Mouse (Mus musculus) liver, embryonic 13.5 days (tissue): ENCODE measurements around the gene 5730480H06Rik. TPM values are rescaled to one million over a fixed set of nuclear protein-coding genes. Genes with fewer than 3 reads are reported as not detected.

Experiments
- ATAC-seq: fragments of 200-750 bp; cut with Nextera tagmentation; 2 replicates; pipeline ENCODE4 v1.8.0; 2017; ENCODE audit warnings: low read depth, mild to moderate bottlenecking, moderate number of reproducible peaks, moderate library complexity
- DNase-seq: peaks from one replicate; pipeline ENCODE4 v3.0.0; 2022
- H3K27ac ChIP-seq: fragments of 300-500 bp; sonication (generic); 2 replicates; pipeline ENCODE4 v1.5.1; 2015; ENCODE audit warnings: moderate library complexity, mild to moderate bottlenecking, inconsistent platforms
- H3K27me3 ChIP-seq: fragments of 300-500 bp; sonication (generic); 2 replicates; pipeline ENCODE4 v1.6.1; 2015; ENCODE audit warnings: mild to moderate bottlenecking, inconsistent platforms
- H3K36me3 ChIP-seq: fragments of 300-500 bp; sonication (generic); 2 replicates; pipeline ENCODE4 v1.6.1; 2015; ENCODE audit warnings: mild to moderate bottlenecking, inconsistent platforms
- H3K4me1 ChIP-seq: fragments of 300-500 bp; sonication (generic); replicated peaks from 2 replicates; pipeline ENCODE4 v1.6.1; 2015; ENCODE audit warnings: inconsistent platforms
- H3K4me2 ChIP-seq: fragments of 300-500 bp; sonication (generic); 2 replicates; pipeline ENCODE4 v1.6.1; 2015; ENCODE audit warnings: inconsistent platforms, mild to moderate bottlenecking, moderate library complexity
- H3K4me3 ChIP-seq: fragments of 300-500 bp; sonication (generic); replicated peaks from 2 replicates; pipeline ENCODE4 v1.5.1; 2015; ENCODE audit warnings: mild to moderate bottlenecking, inconsistent platforms
- H3K9ac ChIP-seq: fragments of 300-500 bp; sonication (generic); 2 replicates; pipeline ENCODE4 v1.6.1; 2015; ENCODE audit warnings: mild to moderate bottlenecking, inconsistent platforms
- H3K9me3 ChIP-seq: fragments of 300-500 bp; sonication (generic); replicated peaks from 2 replicates; pipeline ENCODE4 v1.6.1; 2016; ENCODE audit warnings: inconsistent platforms
- WGBS: fragments of 180-500 bp; shearing (Covaris S2); methylation state at CpG from one replicate; pipeline ENCODE4 v1.1.7; 2015; ENCODE audit not compliant: insufficient replicate concordance; 5-methylcytosine and 5-hydroxymethylcytosine counted together
- polyA plus RNA-seq: library from polyadenylated mRNA; unstranded; fragments of >200 nt; fragmentation: Nextera tagmentation; extraction: Ambion mirVana; gene quantifications from 2 replicates; pipeline ENCODE4 v1.2.1, GENCODE M21; 2015

5730480H06Rik gene
- polyA plus RNA-seq, 1 experiment from 2014 or later = 8.2 TPM

DNA sequence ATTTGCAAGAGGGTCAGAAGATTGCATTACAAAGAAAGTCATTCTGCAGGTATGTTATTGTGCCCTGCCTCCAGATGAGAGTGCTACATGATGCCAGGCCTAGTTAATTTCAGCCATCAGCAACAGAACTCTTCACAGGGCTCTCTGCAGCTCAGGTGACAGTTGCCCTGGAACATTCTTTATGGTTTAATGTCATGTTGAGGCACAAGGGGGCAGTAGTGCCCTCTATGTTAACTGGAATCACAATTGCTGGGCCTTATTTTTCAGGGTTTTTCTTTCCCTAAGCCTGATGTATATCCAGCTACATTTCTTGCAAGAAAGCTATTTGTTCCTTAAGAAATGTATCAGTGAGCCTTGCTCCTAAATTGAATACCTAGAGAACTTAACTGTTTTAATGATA is 102.7 kb downstream of the 5730480H06Rik start:
- Histone ChIP-seq H3K4me1 (no peaks in the 10 kb centered on the region), H3K9me3 (no peaks in the 10 kb centered on the region), H3K27me3 (no peaks in the 10 kb centered on the region), H3K9ac (no peak overlapping the region), H3K27ac (no peak overlapping the region), H3K36me3 (no peaks in the 10 kb centered on the region), H3K4me3 (no peak overlapping the region), H3K4me2 (no peak overlapping the region)
- DNase-seq (no peak), ATAC-seq (no peak)

- H3K4me3 ChIP-seq = no peak overlapping the region
- no peaks in the 10 kb centered on the region for H3K9me3 ChIP-seq
- H3K9ac ChIP-seq = no peak overlapping the region
- no peaks in the 10 kb centered on the region for H3K27me3 ChIP-seq
- ATAC-seq (no peak), DNase-seq (no peak)
- no peak overlapping the region for H3K27ac ChIP-seq
- 50% methylated on average over 1 of the region's 1 CpGs for WGBS
- H3K36me3 ChIP-seq = no peaks in the 10 kb centered on the region
- H3K4me2 ChIP-seq = no peak overlapping the region
- no peaks in the 10 kb centered on the region for H3K4me1 ChIP-seq
These were observed 121.1 kb downstream of the 5730480H06Rik start for GRCm38 (mm10) chr5:48448888-48449287.

DNA sequence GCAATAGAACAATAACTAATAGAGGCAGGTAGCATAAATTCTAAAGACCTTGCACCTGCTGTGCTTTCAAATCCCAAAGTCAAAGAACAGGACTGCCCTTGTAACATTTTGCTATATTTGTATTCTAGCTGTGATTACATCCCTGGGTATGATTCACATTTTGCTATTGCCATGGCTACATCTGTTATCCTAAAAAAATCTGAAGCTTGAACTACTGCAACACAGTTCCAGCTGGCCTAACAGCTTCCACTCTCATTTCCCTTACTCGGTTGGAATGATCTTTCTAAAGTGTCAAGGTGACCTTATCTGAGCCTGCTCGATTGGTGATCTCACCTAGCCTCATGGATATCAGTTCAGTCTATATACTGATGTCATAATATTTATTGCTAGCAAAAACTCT is 132.5 kb downstream of the 5730480H06Rik start:
- no peak for ATAC-seq
- WGBS = 44% methylated on average over 2 of the region's 2 CpGs
- no peak for DNase-seq
- Histone ChIP-seq H3K4me2 (no peak overlapping the region), H3K9ac (no peak overlapping the region), H3K36me3 (no peaks in the 10 kb centered on the region), H3K9me3 (no peaks in the 10 kb centered on the region), H3K27ac (no peak overlapping the region), H3K4me3 (no peak overlapping the region), H3K27me3 (no peaks in the 10 kb centered on the region), H3K4me1 (no peaks in the 10 kb centered on the region)
